Mouse (Mus musculus) cerebellum, adult 2 months (tissue): ENCODE measurements around the gene Ddx5. TPM values are rescaled to one million over a fixed set of nuclear protein-coding genes. Genes with fewer than 3 reads are reported as not detected.
"Not testable (repeated sequence)": the region's sequence is repeated elsewhere in the genome, so short reads cannot be mapped to it uniquely, and the experiment has no call there.

Experiments
- DNase-seq, 2 experiments: peaks; one replicate each; pipeline ENCODE4 v3.0.0; 2021
- H3K27ac ChIP-seq: fragments of 200-500 bp; 2 replicates; pipeline ENCODE4 v1.5.1; 2012; ENCODE audit warnings: low read length, control low read depth, inconsistent platforms; ENCODE audit not compliant: insufficient read depth
- H3K27me3 ChIP-seq: fragments of 200-500 bp; 2 replicates; pipeline ENCODE4 v1.6.1; 2012; ENCODE audit warnings: inconsistent platforms, mild to moderate bottlenecking, low read length, moderate library complexity; ENCODE audit not compliant: control insufficient read depth, insufficient read depth
- H3K4me1 ChIP-seq: fragments of 200-500 bp; 2 replicates; pipeline ENCODE4 v1.6.1; 2011; ENCODE audit warnings: low read length; ENCODE audit not compliant: control insufficient read depth, insufficient read depth
- H3K4me3 ChIP-seq: fragments of 200-500 bp; replicated peaks from 2 replicates; pipeline ENCODE3; 2011; ENCODE audit warnings: mild to moderate bottlenecking, low read depth, low read length, control low read depth; ENCODE audit not compliant: insufficient read depth
- CTCF ChIP-seq: fragments of 200-500 bp; IDR thresholded peaks from 2 replicates; pipeline ENCODE4 v1.5.1; 2011; ENCODE audit warnings: low read depth, mild to moderate bottlenecking, control low read depth, low read length, moderate library complexity, borderline replicate concordance; ENCODE audit not compliant: insufficient read depth
- POLR2A ChIP-seq: fragments of 200-500 bp; IDR thresholded peaks from 2 replicates; pipeline ENCODE4 v1.6.1; 2011; ENCODE audit warnings: low read length, control low read depth, borderline replicate concordance; ENCODE audit not compliant: insufficient read depth
- WGBS: fragments of 180-500 bp; shearing (Covaris S2); methylation state at CpG from one replicate; pipeline ENCODE4 v1.1.7; 2018; 5-methylcytosine and 5-hydroxymethylcytosine counted together
- polyA plus RNA-seq: library from polyadenylated mRNA; depleted of rRNA; stranded (reverse); fragments of >200 nt; gene quantifications from 2 replicates; pipeline ENCODE4 v1.2.3, GENCODE M21; 2012

The Ddx5 gene
- polyA plus RNA-seq, 1 experiment = 676 TPM

GRCm38 (mm10) chr11:106753314-106753713, 35.7 kb downstream of the Ddx5 start:
- DNase-seq = no peak
- TF ChIP-seq POLR2A = no peak
- no peak overlapping the region for H3K4me3 ChIP-seq
- 90% methylated on average over 6 of the region's 6 CpGs for WGBS
- H3K27me3 ChIP-seq = no peaks in the 10 kb centered on the region
- no peaks in the 10 kb centered on the region for H3K4me1 ChIP-seq
- H3K27ac ChIP-seq = no peak overlapping the region

DNA sequence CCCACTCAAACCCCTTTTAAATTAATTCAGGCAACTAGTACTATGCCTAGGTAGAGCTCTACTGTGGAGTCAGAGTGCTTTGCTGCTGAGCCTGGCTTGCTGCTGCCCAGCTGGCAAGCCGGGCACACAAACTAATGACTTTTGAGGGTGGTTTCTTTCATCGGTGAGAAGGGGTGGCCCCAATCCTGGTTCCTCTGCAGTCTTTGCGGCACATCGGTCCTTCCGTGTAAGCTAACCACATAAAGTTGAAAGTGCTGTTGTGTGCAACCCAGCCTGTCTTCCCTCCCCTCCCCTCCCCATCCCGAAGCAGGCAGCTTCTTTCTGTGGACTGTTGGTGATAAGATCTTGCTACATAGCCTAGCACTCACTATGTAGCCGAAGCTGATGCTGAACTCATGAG, 36.9 kb downstream of the Ddx5 start:
- H3K27me3 ChIP-seq = no peaks in the 10 kb centered on the region
- H3K4me3 ChIP-seq = no peak overlapping the region
- no peaks in the 10 kb centered on the region for H3K4me1 ChIP-seq
- H3K27ac ChIP-seq = no peak overlapping the region
- DNase-seq = no peak
- 89% methylated on average over 7 of the region's 7 CpGs for WGBS
- TF ChIP-seq POLR2A = no peak
- no peak for TF ChIP-seq CTCF

- Histone ChIP-seq H3K27me3 (no peaks in the 10 kb centered on the region), H3K27ac (no peak within 1 kb of the TSS), H3K4me3 (no peak within 1 kb of the TSS), H3K4me1 (no peaks in the 10 kb centered on the region)
- TF ChIP-seq CTCF = no peak
- no peak for TF ChIP-seq POLR2A
- no peak for DNase-seq
- WGBS = 92% methylated on average over 17 of the region's 17 CpGs
Observed at GRCm38 (mm10) chr11:106751039-106752018, 37.7 kb downstream of the Ddx5 start, which contains the start of gene Milr1. Milr1 (plus strand) TSS chr11:106751226.

DNA sequence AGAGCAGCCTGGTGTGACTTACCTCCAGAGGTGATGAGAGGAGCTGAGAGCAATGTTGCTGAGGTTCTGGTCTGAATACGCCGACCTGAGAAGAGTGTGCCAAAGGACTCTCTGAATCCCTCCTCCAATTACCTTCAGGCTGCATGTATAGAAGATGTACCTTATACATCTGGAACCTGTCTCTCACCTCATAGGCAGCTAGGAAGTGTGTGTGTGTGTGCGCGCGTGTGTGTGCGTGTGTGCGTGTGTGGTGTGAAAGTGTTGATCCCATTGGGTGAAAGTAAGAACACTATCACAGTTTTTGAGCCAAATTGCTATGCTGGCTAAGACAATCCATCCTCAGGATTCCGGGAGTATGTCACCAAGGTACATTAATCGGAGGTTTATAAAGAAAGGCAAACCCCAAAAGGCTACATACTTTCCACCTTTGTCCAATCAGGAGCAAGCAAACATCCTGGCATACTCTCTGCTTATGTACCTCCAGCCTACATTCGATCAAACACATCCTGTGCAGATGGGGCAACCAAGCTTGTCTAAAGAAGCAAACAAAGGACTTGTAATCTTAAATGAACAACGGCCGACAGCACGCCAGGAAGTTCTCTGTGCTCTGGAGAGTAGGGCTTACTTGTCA, 38.7 kb downstream of the Ddx5 start, which contains the start of gene Pecam1:
Gene Pecam1, minus strand, starts transcription at position 508 of the 631 bp plus-strand sequence.
- 87% methylated on average over 13 of the region's 13 CpGs for WGBS
- H3K4me1 ChIP-seq = no peaks in the 10 kb centered on the region
- TF ChIP-seq CTCF (no peak), POLR2A (no peak)

DNA sequence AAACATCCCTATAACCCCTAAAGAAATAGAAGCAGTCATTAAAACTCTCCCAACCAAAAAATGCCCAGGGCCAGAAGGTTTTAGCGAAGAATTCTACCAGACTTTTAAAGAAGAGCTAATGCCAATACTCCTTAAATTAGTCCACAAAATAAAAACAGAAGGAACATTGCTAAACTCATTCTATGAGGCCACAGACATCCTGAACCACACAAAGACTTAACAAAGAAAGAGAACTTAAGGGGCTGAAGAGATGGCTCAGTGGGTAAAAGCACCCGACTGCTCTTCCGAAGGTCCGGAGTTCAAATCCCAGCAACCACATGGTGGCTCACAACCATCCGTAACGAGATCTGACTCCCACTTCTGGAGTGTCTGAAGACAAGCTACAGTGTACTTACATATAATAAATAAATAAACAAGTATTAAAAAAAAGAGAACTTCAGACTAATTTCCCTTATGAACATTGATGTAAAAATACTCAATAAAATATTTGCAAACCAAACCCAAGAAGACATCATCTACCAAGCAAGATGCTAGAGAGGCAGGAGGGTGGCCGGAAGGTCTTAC, 39.3 kb downstream of the Ddx5 start:
- H3K27ac ChIP-seq, H3K27me3 ChIP-seq, H3K4me3 ChIP-seq, DNase-seq, H3K4me1 ChIP-seq: not testable (repeated sequence)
- 94% methylated on average over 7 of the region's 7 CpGs for WGBS

More for the DNA sequence above, 38.7 kb downstream of the Ddx5 start, which contains the start of gene Pecam1:
- Histone ChIP-seq H3K27me3 (no peaks in the 10 kb centered on the region), H3K4me3 (no peak within 1 kb of the TSS), H3K27ac (no peak within 1 kb of the TSS)
- no peak for DNase-seq

DNA sequence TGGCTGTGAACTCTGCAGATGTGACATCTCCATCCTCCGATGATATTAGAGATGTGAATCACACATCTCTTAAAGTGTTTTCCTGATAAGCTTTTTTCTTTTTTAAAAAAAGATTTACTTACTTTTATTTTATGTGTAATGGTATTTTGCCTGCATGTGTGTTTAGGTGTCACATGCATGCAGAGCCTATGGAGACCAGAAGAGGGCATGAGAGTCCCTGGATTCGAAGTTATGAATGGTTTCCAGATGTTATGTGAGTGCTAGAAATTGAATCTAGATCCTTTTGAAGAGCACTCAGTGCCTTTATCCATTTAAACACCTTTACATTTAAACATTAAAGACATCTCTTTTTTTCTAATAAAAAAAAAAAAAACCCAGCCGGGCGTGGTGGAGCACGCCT, 44.0 kb downstream of the Ddx5 start:
- H3K4me3 ChIP-seq = no peak overlapping the region
- H3K27me3 ChIP-seq = no peaks in the 10 kb centered on the region
- H3K27ac ChIP-seq = no peak overlapping the region
- no peak for DNase-seq
- TF ChIP-seq CTCF (no peak), POLR2A (no peak)
- no peaks in the 10 kb centered on the region for H3K4me1 ChIP-seq
- 92% methylated on average over 5 of the region's 5 CpGs for WGBS

DNA sequence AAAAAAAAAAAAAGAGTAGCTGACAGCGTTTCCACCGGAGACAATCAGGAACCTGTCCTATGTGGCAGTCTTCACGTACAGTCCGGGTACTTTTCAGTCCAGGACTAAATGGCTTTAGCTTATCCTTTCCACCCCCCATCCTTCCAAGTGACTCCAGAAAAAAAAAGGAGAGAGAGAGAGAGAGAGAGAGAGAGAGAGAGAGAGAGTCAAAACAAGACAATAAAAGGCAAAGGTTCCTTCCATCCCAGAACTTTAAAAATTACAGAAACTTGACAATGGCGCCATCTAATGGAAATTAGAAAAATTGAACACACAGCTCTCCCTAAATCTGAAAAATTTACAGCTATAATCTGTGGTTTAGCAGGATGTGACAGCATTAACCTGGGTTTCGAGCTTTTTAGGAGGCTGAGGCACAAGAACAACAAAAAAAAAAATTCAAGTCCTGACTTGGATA, 46.6 kb downstream of the Ddx5 start:
- Histone ChIP-seq H3K4me3 (no peak overlapping the region), H3K27me3 (no peaks in the 10 kb centered on the region), H3K27ac (no peak overlapping the region), H3K4me1 (no peaks in the 10 kb centered on the region)
- peak in 1 of 2 experiments; percentile 24 for DNase-seq
- WGBS = 29% methylated on average over 6 of the region's 6 CpGs
- TF ChIP-seq CTCF (0 out of 2 replicates have a peak, but pooled peaks have one; percentile 6), POLR2A (no peak)

DNA sequence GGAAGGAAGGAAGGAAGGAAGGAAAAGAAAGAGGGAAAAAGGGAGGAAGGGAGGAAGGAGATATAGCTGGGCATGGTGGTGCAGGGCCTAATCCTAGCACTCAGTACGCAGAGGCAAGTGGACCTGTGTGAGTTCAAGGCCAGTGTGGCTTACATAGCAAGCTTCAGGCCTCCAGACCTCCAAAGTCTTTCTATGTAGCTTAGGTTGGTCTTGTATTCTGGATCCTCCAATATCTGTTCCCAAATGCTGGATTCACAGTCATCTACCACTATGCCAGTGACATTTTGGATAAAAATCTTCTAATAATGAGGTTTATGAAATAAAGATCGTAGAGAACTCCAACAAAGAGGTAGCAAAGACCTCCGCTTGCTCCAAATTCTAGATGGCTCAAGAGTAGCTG, 47.2 kb downstream of the Ddx5 start:
- 91% methylated on average over 3 of the region's 3 CpGs for WGBS
- DNase-seq = no peak
- Histone ChIP-seq H3K27me3 (no peaks in the 10 kb centered on the region), H3K4me3 (no peak overlapping the region), H3K4me1 (no peaks in the 10 kb centered on the region), H3K27ac (no peak overlapping the region)
- TF ChIP-seq POLR2A = no peak
- no peak for TF ChIP-seq CTCF
